Mouse (Mus musculus): ENCODE data around the gene Tmem82.
"Not testable (repeated sequence)": the region's sequence is repeated elsewhere in the genome, so short reads cannot be mapped to it uniquely, and the experiment has no call there.

Gene Tmem82

GRCm38 (mm10) chr4:141576404-141576803 lies 42.0 kb downstream of the Tmem82 start:
- DNase-seq (ENCODE audit: low spot score in 2 of 2) = no peak

- peak; percentile 77 to 80 for DNase-seq (ENCODE audit: low spot score in 2 of 2)
These were observed 43.4 kb downstream of the Tmem82 start for GRCm38 (mm10) chr4:141574789-141575702.

- DNase-seq (ENCODE audit: low spot score in 2 of 2) = peak in 1 of 2 experiments; percentile 67
These were observed 45.0 kb downstream of the Tmem82 start for GRCm38 (mm10) chr4:141573359-141573966.

- no peak for DNase-seq (ENCODE audit: low spot score in 2 of 2)
These were observed 45.6 kb downstream of the Tmem82 start for GRCm38 (mm10) chr4:141572668-141573358.

GRCm38 (mm10) chr4:141571934-141572333 lies 46.5 kb downstream of the Tmem82 start:
- DNase-seq (ENCODE audit: low spot score in 2 of 2) = no peak

GRCm38 (mm10) chr4:141571337-141571739 lies 47.1 kb downstream of the Tmem82 start:
- DNase-seq (ENCODE audit: low spot score in 2 of 2) = no peak

GRCm38 (mm10) chr4:141570821-141571220 lies 47.6 kb downstream of the Tmem82 start:
- no peak for DNase-seq (ENCODE audit: low spot score in 2 of 2)

GRCm38 (mm10) chr4:141570004-141570403 lies 48.4 kb downstream of the Tmem82 start:
- DNase-seq (ENCODE audit: low spot score in 2 of 2) = no peak

GRCm38 (mm10) chr4:141568966-141569365 lies 49.5 kb downstream of the Tmem82 start:
- no peak for DNase-seq (ENCODE audit: low spot score in 2 of 2)

- DNase-seq (ENCODE audit: low spot score in 2 of 2) = not testable (repeated sequence)
These were observed 51.3 kb downstream of the Tmem82 start for GRCm38 (mm10) chr4:141567174-141567573.

- DNase-seq (ENCODE audit: low spot score in 2 of 2) = no peak
These were observed 52.2 kb downstream of the Tmem82 start for GRCm38 (mm10) chr4:141566187-141566586.

- no peak for DNase-seq (ENCODE audit: low spot score in 2 of 2)
These were observed 53.1 kb downstream of the Tmem82 start for GRCm38 (mm10) chr4:141565325-141565724.

- DNase-seq (ENCODE audit: low spot score in 2 of 2) = no peak
These were observed 53.8 kb downstream of the Tmem82 start for GRCm38 (mm10) chr4:141564660-141565059.

GRCm38 (mm10) chr4:141564209-141564608 lies 54.2 kb downstream of the Tmem82 start:
- DNase-seq (ENCODE audit: low spot score in 2 of 2) = no peak

All from urinary bladder, adult 18-20 months (tissue).